Mouse (Mus musculus) thymus, adult 2 months (tissue): ENCODE results near the gene Cnot6. TPM values are rescaled to one million over a fixed set of nuclear protein-coding genes. Genes with fewer than 3 reads are reported as not detected.

Experiments used
- DNase-seq: peaks from one replicate; pipeline ENCODE4 v3.0.0; 2021
- H3K27ac ChIP-seq: fragments of 200-500 bp; 2 replicates; pipeline ENCODE4 v1.5.1; 2012; ENCODE audit warnings: low read length, control low read depth; ENCODE audit not compliant: control insufficient read depth, insufficient read depth
- H3K27me3 ChIP-seq: fragments of 200-500 bp; 2 replicates; pipeline ENCODE4 v1.6.1; 2012; ENCODE audit warnings: mild to moderate bottlenecking, low read length, moderate library complexity, mixed read lengths; ENCODE audit not compliant: control insufficient read depth, insufficient read depth
- H3K36me3 ChIP-seq: fragments of 200-500 bp; 2 replicates; pipeline ENCODE4 v1.6.1; 2012; ENCODE audit warnings: mild to moderate bottlenecking, low read length, moderate library complexity; ENCODE audit not compliant: control insufficient read depth, insufficient read depth
- H3K4me1 ChIP-seq: fragments of 200-500 bp; replicated peaks from 2 replicates; pipeline ENCODE4 v1.6.1; 2012; ENCODE audit warnings: low read length; ENCODE audit not compliant: control insufficient read depth, insufficient read depth
- H3K4me3 ChIP-seq: fragments of 200-500 bp; 2 replicates; pipeline ENCODE4 v1.5.1; 2012; ENCODE audit warnings: mild to moderate bottlenecking, low read length, control low read depth, moderate library complexity; ENCODE audit not compliant: control insufficient read depth, insufficient read depth
- CTCF ChIP-seq: fragments of 200-500 bp; IDR thresholded peaks from 2 replicates; pipeline ENCODE4 v1.5.1; 2012; ENCODE audit warnings: mild to moderate bottlenecking, control low read depth, low read length, moderate library complexity, borderline replicate concordance; ENCODE audit not compliant: control insufficient read depth, poor library complexity, insufficient read depth; ENCODE audit errors: extremely low read depth
- POLR2A ChIP-seq: fragments of 200-500 bp; IDR thresholded peaks from 2 replicates; pipeline ENCODE4 v1.6.1; 2012; ENCODE audit warnings: mild to moderate bottlenecking, low read length, control low read depth, moderate library complexity; ENCODE audit not compliant: control insufficient read depth, poor library complexity, insufficient read depth; ENCODE audit errors: extremely low read depth
- WGBS: fragments of 180-500 bp; shearing (Covaris S2); methylation state at CpG from one replicate; pipeline ENCODE4 v1.1.7; 2018; 5-methylcytosine and 5-hydroxymethylcytosine counted together
- polyA plus RNA-seq: library from polyadenylated mRNA; depleted of rRNA; stranded (reverse); fragments of >200 nt; gene quantifications from 2 replicates; pipeline ENCODE4 v1.2.3, GENCODE M21; 2012; rRNA removed

Gene Cnot6
- polyA plus RNA-seq, 1 experiment, result 40.3 TPM

- Histone ChIP-seq H3K36me3 (no peaks in the 10 kb centered on the region), H3K27me3 (no peaks in the 10 kb centered on the region), H3K4me1 (peaks cover 7% of the 10 kb centered on the region), H3K27ac (no peak overlapping the region), H3K4me3 (no peak overlapping the region)
- TF ChIP-seq POLR2A (no peak), CTCF (no peak)
- 24% methylated on average over 2 of the region's 2 CpGs for WGBS
- DNase-seq, result peak; percentile 13
Observed at GRCm38 (mm10) chr11:49632256-49632655, 80.3 kb downstream of the Cnot6 start.

GRCm38 (mm10) chr11:49631154-49631553, 81.4 kb downstream of the Cnot6 start:
- Histone ChIP-seq H3K36me3 (no peaks in the 10 kb centered on the region), H3K4me1 (peaks cover 7% of the 10 kb centered on the region; the same call in 1 of the 2 replicates), H3K27ac (no peak overlapping the region), H3K4me3 (no peak overlapping the region), H3K27me3 (no peaks in the 10 kb centered on the region)
- WGBS, result 13% methylated on average over 3 of the region's 3 CpGs
- DNase-seq, result peak; percentile 28
- TF ChIP-seq POLR2A (no peak), CTCF (0 out of 2 replicates have a peak, but pooled peaks have one; percentile 36)

GRCm38 (mm10) chr11:49626748-49627147, 85.8 kb downstream of the Cnot6 start:
- 94% methylated on average over 8 of the region's 8 CpGs for WGBS
- Histone ChIP-seq H3K4me3 (no peak overlapping the region), H3K36me3 (no peaks in the 10 kb centered on the region), H3K4me1 (peaks cover under 1% of the 10 kb centered on the region; the same call in 1 of the 2 replicates), H3K27me3 (no peaks in the 10 kb centered on the region), H3K27ac (no peak overlapping the region)
- no peak for TF ChIP-seq CTCF
- no peak for DNase-seq

- TF ChIP-seq CTCF, result no peak
- no peak for TF ChIP-seq POLR2A
- Histone ChIP-seq H3K27ac (no peak overlapping the region), H3K36me3 (no peaks in the 10 kb centered on the region), H3K4me1 (no peaks in the 10 kb centered on the region), H3K27me3 (no peaks in the 10 kb centered on the region), H3K4me3 (no peak overlapping the region)
- 86% methylated on average over 15 of the region's 15 CpGs for WGBS
- DNase-seq, result no peak
Observed at GRCm38 (mm10) chr11:49625863-49626262, 86.7 kb downstream of the Cnot6 start.

- Histone ChIP-seq H3K4me1 (no peaks in the 10 kb centered on the region), H3K4me3 (no peak overlapping the region), H3K27ac (no peak overlapping the region), H3K27me3 (no peaks in the 10 kb centered on the region), H3K36me3 (no peaks in the 10 kb centered on the region)
- DNase-seq, result no peak
- TF ChIP-seq CTCF (no peak), POLR2A (no peak)
- WGBS, result 97% methylated on average over 3 of the region's 3 CpGs
Observed at GRCm38 (mm10) chr11:49624156-49624555, 88.4 kb downstream of the Cnot6 start.

GRCm38 (mm10) chr11:49621953-49622352, 90.6 kb downstream of the Cnot6 start:
- no peaks in the 10 kb centered on the region for H3K4me1 ChIP-seq
- DNase-seq, result no peak
- TF ChIP-seq POLR2A (no peak), CTCF (no peak)
- no peaks in the 10 kb centered on the region for H3K36me3 ChIP-seq
- WGBS, result 87% methylated on average over 5 of the region's 5 CpGs
- H3K27ac ChIP-seq, result no peak overlapping the region
- H3K4me3 ChIP-seq, result no peak overlapping the region
- no peaks in the 10 kb centered on the region; the same call in 1 of the 2 replicates for H3K27me3 ChIP-seq

Other genes starting within 250 kb of the Cnot6 start
- not detected in 2 replicates for gene Olfr1386, start 247.7 kb downstream of the Cnot6 start, polyA plus RNA-seq
- gene Olfr1385, start 223.7 kb downstream of the Cnot6 start, polyA plus RNA-seq, result not detected in 2 replicates
- not detected in 2 replicates for gene Olfr1384, start 206.0 kb downstream of the Cnot6 start, polyA plus RNA-seq
- gene Olfr1383, start 193.1 kb downstream of the Cnot6 start, polyA plus RNA-seq, result not detected in 2 replicates
- gene Olfr1382, start 184.5 kb downstream of the Cnot6 start, polyA plus RNA-seq, result not detected in 2 replicates
- not detected in 2 replicates for gene Olfr1381, start 169.3 kb downstream of the Cnot6 start, polyA plus RNA-seq
- not detected in 2 replicates for gene Olfr1380, start 155.8 kb downstream of the Cnot6 start, polyA plus RNA-seq
- 1.2 and 1.4 TPM in 2 replicates for gene Flt4, start 103.5 kb downstream of the Cnot6 start, polyA plus RNA-seq
- gene Scgb3a1, start 49.1 kb downstream of the Cnot6 start, polyA plus RNA-seq, result 3.0 and 7.8 TPM in 2 replicates
- gene Gfpt2, start 81.5 kb upstream of the Cnot6 start, polyA plus RNA-seq, result 2.8 and 4.4 TPM in 2 replicates
- gene Mapk9, start 134.0 kb upstream of the Cnot6 start, polyA plus RNA-seq, result 30.1 and 34.9 TPM in 2 replicates
- 0.11 and 0.13 TPM in 2 replicates for gene Rasgef1c, start 189.1 kb upstream of the Cnot6 start, polyA plus RNA-seq